Mouse (Mus musculus): Measurements from ENCODE around the gene Mif4gd. TPM values are rescaled to one million over a fixed set of nuclear protein-coding genes. Genes with fewer than 3 reads are reported as not detected.

Mif4gd gene
- polyA plus RNA-seq, 1 experiment from 2014 or later: 23.1 TPM

DNA sequence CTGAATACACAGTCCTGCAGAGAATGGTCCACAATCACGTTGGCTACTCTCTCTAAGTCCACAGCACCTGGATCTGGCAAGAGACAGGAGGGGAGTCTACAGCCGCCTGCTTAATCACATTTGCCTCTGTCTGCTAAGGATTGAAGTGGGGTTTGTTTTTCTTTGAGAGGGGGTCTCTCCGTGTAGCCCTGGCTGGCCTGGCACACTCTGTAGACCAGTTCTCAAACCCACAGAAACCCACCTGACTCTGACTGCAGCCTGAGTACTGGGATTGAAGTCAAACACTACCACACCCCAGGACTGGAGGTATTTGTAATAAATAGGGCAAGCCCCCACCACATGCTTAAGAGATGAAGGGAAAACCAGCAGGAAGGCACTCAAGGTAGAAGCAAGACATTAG, 3.2 kb downstream of the Mif4gd start:
- WGBS: 59% methylated on average over 3 of the region's 3 CpGs
- peaks cover 42% of the 10 kb centered on the region for H3K4me1 ChIP-seq
- ATAC-seq (ENCODE audit: extremely low read depth, insufficient number of reproducible peaks, low FRiP score, low TSS enrichment): no peak
- no peak overlapping the region for H3K27ac ChIP-seq (replicated peaks)
- H3K4me2 ChIP-seq: no peak overlapping the region
- H3K9me3 ChIP-seq: no peaks in the 10 kb centered on the region
- peaks cover 50% of the 10 kb centered on the region for H3K36me3 ChIP-seq
- no peak overlapping the region; the same call in 1 of the 2 replicates for H3K9ac ChIP-seq
- no peaks in the 10 kb centered on the region for H3K27me3 ChIP-seq (replicated peaks)
- no peak overlapping the region for H3K4me3 ChIP-seq

DNA sequence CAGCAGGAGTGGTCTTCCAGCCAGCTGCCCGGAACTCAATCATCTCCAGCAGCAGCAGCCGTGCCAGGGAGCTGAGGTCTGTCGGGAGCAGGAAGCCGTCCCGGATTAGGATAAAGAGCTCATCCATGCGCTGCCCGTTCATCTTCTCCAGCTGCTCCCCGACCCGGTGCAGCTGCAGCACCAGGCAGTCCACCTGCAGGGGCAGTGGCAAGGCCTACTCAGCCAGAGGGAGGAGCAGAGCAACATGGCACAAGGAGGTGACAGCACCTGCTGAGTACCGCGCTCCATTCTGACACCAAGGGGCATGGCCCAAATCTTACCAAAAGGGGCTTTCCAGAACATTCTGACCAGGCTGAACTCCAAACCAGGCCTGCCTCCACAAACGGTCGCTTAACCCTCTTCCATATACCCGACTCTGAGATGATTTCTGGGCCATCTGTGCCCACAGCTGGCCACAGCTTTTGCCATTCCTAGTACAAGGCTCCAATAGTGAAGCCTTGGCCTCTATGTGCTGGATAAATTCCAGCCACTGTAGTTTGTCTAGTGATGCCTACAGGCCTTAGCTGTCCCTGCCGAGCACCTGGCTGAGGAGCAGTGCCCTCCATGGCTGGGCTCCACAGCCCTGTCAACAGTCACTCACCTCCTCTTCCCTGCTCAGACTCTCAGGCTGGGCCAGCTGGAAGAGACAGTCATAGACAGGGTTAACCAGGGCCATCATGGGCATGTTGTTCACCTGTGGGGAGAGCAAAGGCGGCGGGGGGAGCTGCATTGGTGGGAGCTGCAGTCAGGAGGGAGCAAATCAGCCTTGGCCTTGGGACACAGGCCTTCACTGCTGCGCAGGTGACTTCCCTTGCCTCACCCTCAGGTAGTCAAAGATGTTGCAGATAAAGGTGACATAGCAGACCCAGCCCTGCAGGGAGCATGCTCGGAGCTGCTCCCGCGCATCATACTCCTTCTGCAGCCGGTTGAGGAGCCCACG, 4.1 kb downstream of the Mif4gd start:
- H3K9ac ChIP-seq: 0 out of 2 replicates have a peak overlapping the region, but pooled peaks have one; percentile 33
- 81% methylated on average over 23 of the region's 23 CpGs for WGBS
- H3K36me3 ChIP-seq: peaks cover 48% of the 10 kb centered on the region
- ATAC-seq (ENCODE audit: extremely low read depth, insufficient number of reproducible peaks, low FRiP score, low TSS enrichment): no peak
- no peaks in the 10 kb centered on the region for H3K27me3 ChIP-seq (replicated peaks)
- H3K4me1 ChIP-seq: peaks cover 37% of the 10 kb centered on the region
- no peak overlapping the region for H3K4me2 ChIP-seq
- H3K9me3 ChIP-seq: no peaks in the 10 kb centered on the region
- H3K27ac ChIP-seq (replicated peaks): no peak overlapping the region
- H3K4me3 ChIP-seq: no peak overlapping the region

DNA sequence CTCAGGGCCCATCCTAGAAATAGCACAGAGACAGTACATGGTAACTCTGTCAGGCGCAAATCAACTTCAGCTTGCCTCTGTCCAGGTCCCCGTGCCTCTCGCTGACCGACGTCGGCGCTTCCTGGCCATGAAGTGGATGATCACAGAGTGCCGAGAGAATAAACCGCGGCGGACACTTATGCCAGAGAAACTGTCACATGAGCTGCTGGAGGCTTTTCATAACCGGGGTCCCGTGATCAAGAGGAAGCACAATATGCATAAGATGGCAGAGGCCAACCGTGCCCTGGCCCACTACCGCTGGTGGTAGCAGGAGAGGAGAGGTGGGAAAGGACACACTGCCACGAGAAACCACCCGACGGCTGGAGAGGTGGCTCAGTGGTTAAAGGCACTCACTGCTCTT, 6.0 kb downstream of the Mif4gd start:
- WGBS: 88% methylated on average over 18 of the region's 18 CpGs
- Histone ChIP-seq H3K4me3 (no peak overlapping the region), H3K27ac (replicated peaks) (peak overlapping the region; percentile 34; the same call in 1 of the 2 replicates)

DNA sequence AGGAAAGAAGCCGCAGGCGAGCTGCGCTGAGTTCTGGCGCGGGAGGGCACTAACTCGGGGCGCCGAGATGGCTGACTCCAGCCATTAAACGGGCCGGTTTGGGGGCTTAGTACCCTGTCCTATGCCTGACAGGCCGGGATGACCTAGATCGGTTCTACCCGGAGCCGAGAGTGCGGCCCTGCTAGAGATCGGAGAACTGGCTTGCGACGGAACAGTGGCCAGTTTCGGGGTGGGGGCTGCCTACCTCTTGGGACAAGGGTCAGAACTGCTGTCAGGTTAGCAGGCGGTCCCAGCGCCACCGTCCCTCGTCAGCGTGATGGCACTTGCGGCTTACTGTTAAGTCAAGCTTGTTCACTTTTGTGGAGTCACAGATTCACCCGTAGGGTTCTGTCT, 8.5 kb downstream of the Mif4gd start:
- Histone ChIP-seq H3K9ac (peak overlapping the region; percentile 98), H3K9me3 (no peaks in the 10 kb centered on the region), H3K27ac (replicated peaks) (peak overlapping the region; percentile 90), H3K4me3 (peak overlapping the region; percentile 96), H3K4me2 (peak overlapping the region; percentile 78), H3K36me3 (peaks cover 51% of the 10 kb centered on the region), H3K4me1 (peaks cover 52% of the 10 kb centered on the region), H3K27me3 (replicated peaks) (no peaks in the 10 kb centered on the region)
- under 1% methylated on average over 26 of the region's 26 CpGs for WGBS
- no peak for ATAC-seq (ENCODE audit: extremely low read depth, insufficient number of reproducible peaks, low FRiP score, low TSS enrichment)

More for the DNA sequence above, 6.0 kb downstream of the Mif4gd start:
- no peak for ATAC-seq (ENCODE audit: extremely low read depth, insufficient number of reproducible peaks, low FRiP score, low TSS enrichment)
- H3K4me1 ChIP-seq: peaks cover 37% of the 10 kb centered on the region
- H3K27me3 ChIP-seq (replicated peaks): no peaks in the 10 kb centered on the region
- H3K4me2 ChIP-seq: no peak overlapping the region
- no peak overlapping the region for H3K9ac ChIP-seq
- H3K36me3 ChIP-seq: peaks cover 55% of the 10 kb centered on the region
- no peaks in the 10 kb centered on the region for H3K9me3 ChIP-seq

DNA sequence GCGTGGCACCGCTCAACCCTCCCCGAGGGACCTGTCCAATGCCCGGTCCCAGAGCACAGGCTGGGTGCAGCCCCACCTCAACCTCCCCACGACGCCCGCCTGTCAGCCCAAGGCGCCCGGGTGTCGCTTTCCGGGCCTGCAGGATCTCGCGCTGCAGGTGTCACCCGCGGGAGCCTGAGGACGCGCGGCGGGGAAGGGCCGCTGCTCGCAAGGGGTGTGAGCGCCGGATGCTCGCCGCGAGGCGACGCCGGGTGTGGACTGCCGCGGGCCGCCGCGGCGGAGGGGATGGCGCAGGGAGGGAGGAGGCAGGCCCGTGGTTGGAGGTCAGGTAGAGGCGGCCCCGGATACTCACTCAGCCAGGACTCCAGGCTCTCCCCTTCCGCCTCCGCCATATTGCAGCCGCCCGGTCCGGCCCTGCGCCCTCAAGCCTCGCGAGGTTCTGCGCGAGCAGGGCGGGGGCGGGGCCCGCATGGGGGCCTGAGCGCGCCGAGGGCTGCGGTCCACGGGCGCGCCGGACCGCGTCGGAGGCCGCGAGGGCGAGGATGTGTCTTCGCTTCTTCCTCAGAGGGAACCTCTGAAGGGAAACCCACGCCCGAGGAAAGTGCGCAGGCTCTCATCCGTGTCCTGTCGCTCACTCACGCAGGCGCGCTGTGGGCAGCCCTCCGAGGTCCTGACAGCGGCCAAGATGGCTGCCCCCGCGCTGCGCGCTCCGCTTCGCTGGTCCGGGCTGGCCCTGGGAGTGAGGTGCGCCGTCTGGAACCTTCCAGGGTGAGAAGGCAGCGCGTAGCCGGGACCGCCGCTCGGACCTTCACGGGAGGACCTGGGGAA, 9.1 kb downstream of the Mif4gd start, which contains the start of the genes Mrps7 and Gga3:
TSS of gene Mrps7 (plus strand) at position 450 of the 828 bp plus-strand sequence.
TSS of gene Gga3 (minus strand) at position 576 of the 828 bp plus-strand sequence.
- Histone ChIP-seq H3K36me3 (peaks cover 50% of the 10 kb centered on the region), H3K27me3 (replicated peaks) (no peaks in the 10 kb centered on the region), H3K4me2 (peak within 1 kb of the TSS; percentile 78), H3K9me3 (no peaks in the 10 kb centered on the region), H3K9ac (peak within 1 kb of the TSS; percentile 98), H3K4me3 (peak within 1 kb of the TSS; percentile 96), H3K4me1 (peaks cover 52% of the 10 kb centered on the region), H3K27ac (replicated peaks) (peak within 1 kb of the TSS; percentile 90)
- WGBS: under 1% methylated on average over 87 of the region's 93 CpGs
- ATAC-seq (ENCODE audit: extremely low read depth, insufficient number of reproducible peaks, low FRiP score, low TSS enrichment): peak; percentile 94

DNA sequence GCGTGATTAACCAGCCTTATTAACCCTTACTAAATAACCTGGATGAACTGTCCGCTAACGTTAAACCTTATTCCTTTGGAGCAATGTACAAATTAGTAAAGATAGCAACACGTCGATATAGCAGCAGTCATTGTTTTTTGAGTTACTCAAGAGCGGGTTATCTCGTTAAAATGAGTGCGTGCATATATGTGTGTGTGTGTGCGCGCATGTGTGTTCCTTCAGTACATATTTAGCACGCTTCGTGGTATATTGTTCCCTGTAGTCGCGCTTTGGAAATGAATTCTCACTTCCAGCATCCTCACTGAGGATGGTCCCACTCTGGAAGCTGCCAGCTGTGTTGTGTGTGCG, 9.7 kb downstream of the Mif4gd start:
- H3K9ac ChIP-seq: peak overlapping the region; percentile 98
- H3K4me3 ChIP-seq: peak overlapping the region; percentile 96
- H3K4me1 ChIP-seq: peaks cover 52% of the 10 kb centered on the region
- H3K9me3 ChIP-seq: no peaks in the 10 kb centered on the region
- peak overlapping the region; percentile 78 for H3K4me2 ChIP-seq
- 5% methylated on average over 15 of the region's 15 CpGs for WGBS
- peak overlapping the region; percentile 90 for H3K27ac ChIP-seq (replicated peaks)
- no peak for ATAC-seq (ENCODE audit: extremely low read depth, insufficient number of reproducible peaks, low FRiP score, low TSS enrichment)
- no peaks in the 10 kb centered on the region for H3K27me3 ChIP-seq (replicated peaks)
- peaks cover 50% of the 10 kb centered on the region for H3K36me3 ChIP-seq

DNA sequence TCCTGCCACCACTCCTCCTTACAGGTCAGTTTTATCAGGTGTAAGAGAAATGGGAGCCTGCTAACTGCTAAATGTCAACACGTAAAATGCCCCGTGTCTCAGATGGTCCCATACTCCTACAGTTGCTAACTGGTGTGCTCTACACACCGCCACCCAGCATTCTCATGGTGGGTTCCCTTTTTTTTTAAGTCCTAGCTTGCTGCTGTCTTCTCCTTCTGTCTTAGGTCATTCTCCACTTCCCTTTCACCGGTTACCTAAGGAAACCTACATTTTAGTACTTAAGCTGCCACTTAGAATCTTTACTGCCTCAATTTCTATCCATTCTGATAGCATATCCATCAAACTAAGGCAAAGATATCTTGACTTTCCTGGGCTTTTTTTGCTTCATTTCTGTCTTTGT, 11.6 kb downstream of the Mif4gd start:
- no peak overlapping the region for H3K4me3 ChIP-seq
- 49% methylated on average over 4 of the region's 4 CpGs for WGBS
- peaks cover 51% of the 10 kb centered on the region for H3K4me1 ChIP-seq
- H3K36me3 ChIP-seq: peaks cover 48% of the 10 kb centered on the region
- no peaks in the 10 kb centered on the region for H3K27me3 ChIP-seq (replicated peaks)
- no peak overlapping the region for H3K4me2 ChIP-seq
- no peak overlapping the region; the same call in 1 of the 2 replicates for H3K27ac ChIP-seq (replicated peaks)
- H3K9me3 ChIP-seq: no peaks in the 10 kb centered on the region
- no peak for ATAC-seq (ENCODE audit: extremely low read depth, insufficient number of reproducible peaks, low FRiP score, low TSS enrichment)
- H3K9ac ChIP-seq: 0 out of 2 replicates have a peak overlapping the region, but pooled peaks have one; percentile 2

DNA sequence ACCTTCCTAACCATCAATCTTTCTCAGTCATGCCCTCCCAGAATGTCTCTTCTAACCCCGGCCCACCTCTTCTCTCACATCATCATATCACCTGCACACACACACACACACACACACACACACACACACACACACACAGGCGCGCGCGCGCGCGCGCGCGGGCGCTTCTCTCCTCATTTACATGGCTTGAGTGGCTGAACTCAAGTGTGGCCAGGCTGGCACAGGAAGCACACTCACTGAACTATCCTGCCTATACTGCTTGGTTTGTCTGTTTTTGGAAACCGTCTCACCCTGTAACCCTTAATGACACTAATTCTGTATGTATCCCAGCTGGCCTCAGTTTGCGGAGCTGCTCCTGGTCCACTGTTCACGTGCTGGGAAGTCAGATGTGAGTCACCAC, 12.0 kb downstream of the Mif4gd start:
- Histone ChIP-seq H3K27me3 (replicated peaks) (no peaks in the 10 kb centered on the region), H3K36me3 (peaks cover 48% of the 10 kb centered on the region), H3K27ac (replicated peaks) (no peak overlapping the region), H3K4me2 (no peak overlapping the region), H3K9me3 (no peaks in the 10 kb centered on the region), H3K9ac (0 out of 2 replicates have a peak overlapping the region, but pooled peaks have one; percentile 2), H3K4me3 (no peak overlapping the region), H3K4me1 (peaks cover 47% of the 10 kb centered on the region)
- WGBS: 88% methylated on average over 15 of the region's 15 CpGs
- ATAC-seq (ENCODE audit: extremely low read depth, insufficient number of reproducible peaks, low FRiP score, low TSS enrichment): no peak

DNA sequence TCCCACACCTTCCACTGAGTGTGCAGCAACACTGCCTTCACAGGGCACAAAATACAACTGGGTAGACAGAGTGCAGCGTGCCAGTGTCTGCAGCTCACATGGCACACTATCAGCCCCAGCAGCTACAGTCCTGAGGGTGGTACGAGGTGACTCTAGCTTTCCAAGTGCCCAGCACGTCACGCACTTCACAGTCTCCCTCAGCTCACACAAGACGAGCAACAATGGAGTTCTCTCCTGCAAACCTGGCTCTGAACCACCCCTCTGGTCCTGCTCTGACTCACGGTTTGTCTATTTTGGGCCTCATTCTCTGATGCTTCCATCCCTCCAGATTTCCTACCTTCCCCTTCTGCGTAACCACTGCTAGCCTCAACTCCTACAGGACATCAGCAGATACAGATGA, 13.0 kb downstream of the Mif4gd start:
- Histone ChIP-seq H3K4me2 (no peak overlapping the region), H3K4me1 (peaks cover 37% of the 10 kb centered on the region), H3K4me3 (no peak overlapping the region), H3K27me3 (replicated peaks) (no peaks in the 10 kb centered on the region), H3K9ac (no peak overlapping the region), H3K36me3 (peaks cover 51% of the 10 kb centered on the region), H3K27ac (replicated peaks) (no peak overlapping the region; the same call in 1 of the 2 replicates), H3K9me3 (no peaks in the 10 kb centered on the region)
- ATAC-seq (ENCODE audit: extremely low read depth, insufficient number of reproducible peaks, low FRiP score, low TSS enrichment): no peak
- 71% methylated on average over 7 of the region's 7 CpGs for WGBS

DNA sequence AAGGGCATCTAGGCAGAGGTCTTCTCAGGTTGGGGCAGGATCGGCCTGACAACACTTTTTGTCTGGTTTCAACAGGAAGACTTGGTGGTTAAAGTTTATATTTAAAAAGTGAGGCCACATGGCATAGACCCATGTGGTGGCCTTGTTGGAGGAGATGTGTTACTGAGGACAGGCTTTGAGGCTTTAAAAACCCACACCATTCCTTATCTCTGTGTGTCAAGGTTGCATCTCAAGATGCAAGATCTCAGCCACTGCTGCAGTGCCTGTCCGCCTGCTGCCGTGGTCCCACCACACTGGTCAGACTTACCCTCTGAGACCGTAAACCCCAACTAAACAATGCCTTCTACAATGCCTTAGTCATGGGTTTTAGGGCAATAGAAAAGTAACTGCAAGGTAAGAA, 14.5 kb downstream of the Mif4gd start:
- H3K4me3 ChIP-seq: no peak overlapping the region
- H3K4me2 ChIP-seq: no peak overlapping the region
- no peak overlapping the region for H3K27ac ChIP-seq (replicated peaks)
- 87% methylated on average over 4 of the region's 4 CpGs for WGBS
- H3K4me1 ChIP-seq: peaks cover 34% of the 10 kb centered on the region
- H3K36me3 ChIP-seq: peaks cover 65% of the 10 kb centered on the region
- H3K9me3 ChIP-seq: no peaks in the 10 kb centered on the region
- ATAC-seq (ENCODE audit: extremely low read depth, insufficient number of reproducible peaks, low FRiP score, low TSS enrichment): no peak
- no peaks in the 10 kb centered on the region for H3K27me3 ChIP-seq (replicated peaks)
- H3K9ac ChIP-seq: no peak overlapping the region

DNA sequence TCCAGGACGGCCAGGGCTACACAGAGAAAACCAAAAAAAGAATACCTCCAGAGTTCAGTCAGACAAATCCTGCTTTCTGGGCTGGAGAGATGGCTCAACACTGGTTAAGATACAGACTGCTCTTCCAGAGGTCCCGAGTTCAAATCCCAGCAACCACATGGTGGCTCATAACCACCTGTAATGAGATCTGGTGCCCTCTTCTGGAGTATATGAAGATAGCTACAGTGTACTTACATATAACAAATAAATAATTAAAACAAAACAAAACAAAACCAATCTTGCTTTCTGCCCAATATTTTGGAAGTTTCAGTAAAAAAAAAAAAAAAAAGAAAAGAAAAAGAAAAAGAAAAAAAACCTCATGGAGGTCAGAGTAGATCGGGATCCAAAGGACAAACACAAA, 17.6 kb downstream of the Mif4gd start:
- Histone ChIP-seq H3K36me3 (peaks cover 88% of the 10 kb centered on the region), H3K4me3 (no peak overlapping the region), H3K9ac (no peak overlapping the region), H3K27ac (replicated peaks) (no peak overlapping the region), H3K4me2 (no peak overlapping the region), H3K27me3 (replicated peaks) (no peaks in the 10 kb centered on the region), H3K4me1 (peaks cover 7% of the 10 kb centered on the region; the same call in 1 of the 2 replicates), H3K9me3 (no peaks in the 10 kb centered on the region)
- WGBS: 93% methylated on average over 3 of the region's 3 CpGs
- ATAC-seq (ENCODE audit: extremely low read depth, insufficient number of reproducible peaks, low FRiP score, low TSS enrichment): no peak
